ENCODE assay signal across 26 mouse cellular contexts in the genomic region with DNA sequence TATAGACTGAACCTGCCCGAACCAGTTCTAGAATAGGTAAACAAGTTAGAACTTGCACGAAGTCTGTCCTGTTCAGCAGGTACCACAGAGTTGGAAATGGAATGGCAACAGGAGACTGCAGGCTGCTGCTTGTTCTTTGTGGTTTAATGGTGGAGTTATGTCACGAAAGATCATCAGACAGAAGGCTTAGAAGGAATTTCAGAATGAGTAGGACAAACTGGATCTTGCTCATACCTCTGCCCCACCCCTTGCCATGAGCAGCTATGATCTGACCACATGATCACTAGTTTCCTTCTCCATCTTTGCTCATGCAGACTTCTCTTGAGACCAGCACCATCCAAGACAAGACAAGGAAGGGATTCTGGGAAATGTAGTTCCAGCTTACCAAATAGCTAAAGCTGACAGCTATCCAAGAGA.
DNase-seq lines count a peak whose midpoint lies in the region; ATAC-seq and TF ChIP-seq lines count a peak whose summit lies in the region.
"Had no signal": no experiment of that assay in that cellular context is flagged by ENCODE, and none has a peak within 500 bp of the region (broad histone marks: within the 10 kb centered on the region; RNA-seq: fewer than 3 reads in every experiment).

No protein-coding gene starts in this region.

- H3K9ac ChIP-seq in midbrain, embryonic 11.5 days (ENCODE audit: low read length): no peak overlapping the region
- no peak overlapping the region for H3K9ac ChIP-seq in midbrain, postnatal 0 days (replicated peaks; ENCODE audit: low read length, poor library complexity, severe bottlenecking)
- H3K9ac ChIP-seq in stomach, embryonic 14.5 days (replicated peaks; ENCODE audit: low read depth, low read length): no peak overlapping the region
- H3K9ac ChIP-seq: forebrain, embryonic 13.5 days; hindbrain, embryonic 14.5 days; limb, embryonic 12.5 days; liver, embryonic 13.5 days; midbrain, embryonic 12.5 days had no signal

- H3K9me3 ChIP-seq in midbrain, embryonic 11.5 days (ENCODE audit: control insufficient read depth, low read length): no peaks in the 10 kb centered on the region
- no peaks in the 10 kb centered on the region for H3K9me3 ChIP-seq in midbrain, postnatal 0 days (ENCODE audit: low read length)
- H3K9me3 ChIP-seq in stomach, embryonic 14.5 days (ENCODE audit: control insufficient read depth, low read depth, low read length): no peaks in the 10 kb centered on the region
- H3K9me3 ChIP-seq: forebrain, embryonic 13.5 days; heart, embryonic 10.5 days; liver, embryonic 13.5 days; midbrain, embryonic 12.5 days had no signal

- 0 out of 2 replicates have a peak, but pooled peaks have one; percentile 31 for ATAC-seq in midbrain, embryonic 11.5 days (ENCODE audit: low FRiP score)
- no peak for ATAC-seq in midbrain, postnatal 0 days (ENCODE audit: low FRiP score)
- 0 out of 2 replicates have a peak, but pooled peaks have one; percentile 46 for ATAC-seq in stomach, embryonic 14.5 days (ENCODE audit: insufficient number of reproducible peaks, insufficient read depth, low FRiP score, low read depth)
- ATAC-seq: forebrain, embryonic 13.5 days had no signal

- H3K27me3 ChIP-seq in midbrain, embryonic 11.5 days (ENCODE audit: control insufficient read depth, insufficient read depth, low read length): no peaks in the 10 kb centered on the region
- H3K27me3 ChIP-seq in midbrain, postnatal 0 days (ENCODE audit: insufficient read depth, low read length): no peaks in the 10 kb centered on the region
- H3K27me3 ChIP-seq in stomach, embryonic 14.5 days (ENCODE audit: control insufficient read depth, insufficient read depth, low read length): no peaks in the 10 kb centered on the region
- H3K27me3 ChIP-seq: forebrain, embryonic 13.5 days; limb, embryonic 12.5 days; liver, embryonic 13.5 days; midbrain, embryonic 12.5 days had no signal

- WGBS in midbrain, embryonic 11.5 days: 98% methylated on average over 3 of the region's 3 CpGs
- WGBS in midbrain, postnatal 0 days: 94% methylated on average over 3 of the region's 3 CpGs
- WGBS in stomach, embryonic 14.5 days: 76% methylated on average over 3 of the region's 3 CpGs

- intact Hi-C loops in left cerebral cortex, adult 2 months (cut with DNase I): no loop called here

- TF ChIP-seq CTCF in midbrain, postnatal 0 days (IDR thresholded peaks at IDR 0.05): no peak
- no peak for TF ChIP-seq CTCF in left cerebral cortex, adult 2 months (IDR thresholded peaks at IDR 0.05)

- H3K4me2 ChIP-seq in midbrain, embryonic 11.5 days: no peak overlapping the region
- no peak overlapping the region for H3K4me2 ChIP-seq in midbrain, postnatal 0 days (ENCODE audit: low read depth, low read length, poor library complexity, severe bottlenecking)
- H3K4me2 ChIP-seq in stomach, embryonic 14.5 days (replicated peaks; ENCODE audit: low read depth, low read length): no peak overlapping the region
- H3K4me2 ChIP-seq: forebrain, embryonic 13.5 days; hindbrain, embryonic 14.5 days; limb, embryonic 12.5 days; liver, embryonic 13.5 days; midbrain, embryonic 12.5 days had no signal

- no peak for DNase-seq in midbrain, embryonic 11.5 days (ENCODE audit: low spot score, missing footprints)
- DNase-seq in midbrain, postnatal 0 days (ENCODE audit: low spot score): no peak
- DNase-seq in ES-CJ7 (ENCODE audit: low read depth, low spot score) (peak; percentile 23), ZHBTc4 (ENCODE audit: low read depth, low spot score) (peak; percentile 17)
- no peak for DNase-seq in left cerebral cortex, adult 2 months (ENCODE audit: extremely low spot score in 1 of 2, low spot score in 2 of 2)
- DNase-seq in kidney, adult 11 months: no peak
- DNase-seq: adrenal gland, adult 8-10 months; cerebellum, adult 8-10 months; cerebellum, postnatal 36 days; embryo, embryonic 11 days; gastrocnemius, adult 2 months; heart, postnatal 4 days; kidney, adult 9 months; kidney, postnatal 14 days; liver, embryonic 13.5 days; lung, adult 2 months; lung, postnatal 14 days; right cerebral cortex, postnatal 14 days; spleen, adult 18-20 months; thymus, postnatal 25 days had no signal

- no peak overlapping the region for H3K4me3 ChIP-seq in midbrain, embryonic 11.5 days (ENCODE audit: low read depth, low read length)
- no peak overlapping the region for H3K4me3 ChIP-seq in midbrain, postnatal 0 days (ENCODE audit: low read depth, low read length)
- H3K4me3 ChIP-seq in stomach, embryonic 14.5 days (ENCODE audit: low read depth, low read length): no peak overlapping the region
- no peak overlapping the region for H3K4me3 ChIP-seq in left cerebral cortex, adult 2 months
- H3K4me3 ChIP-seq: forebrain, embryonic 13.5 days; gastrocnemius, adult 2 months; heart, embryonic 10.5 days; limb, embryonic 12.5 days; liver, embryonic 13.5 days; midbrain, embryonic 12.5 days had no signal

- no peaks in the 10 kb centered on the region for H3K4me1 ChIP-seq in midbrain, embryonic 11.5 days (ENCODE audit: control insufficient read depth, insufficient read depth, low read length)
- H3K4me1 ChIP-seq in midbrain, postnatal 0 days (ENCODE audit: insufficient read depth, low read length): no peaks in the 10 kb centered on the region
- H3K4me1 ChIP-seq in stomach, embryonic 14.5 days (ENCODE audit: control insufficient read depth, insufficient read depth, low read length): no peaks in the 10 kb centered on the region
- H3K4me1 ChIP-seq: heart, embryonic 10.5 days; limb, embryonic 12.5 days; midbrain, embryonic 12.5 days had no signal

- H3K36me3 ChIP-seq in midbrain, embryonic 11.5 days (ENCODE audit: control insufficient read depth, insufficient read depth, low read length): no peaks in the 10 kb centered on the region
- no peaks in the 10 kb centered on the region for H3K36me3 ChIP-seq in midbrain, postnatal 0 days (ENCODE audit: insufficient read depth, low read length)
- H3K36me3 ChIP-seq in stomach, embryonic 14.5 days (ENCODE audit: control insufficient read depth, insufficient read depth, low read length): no peaks in the 10 kb centered on the region
- H3K36me3 ChIP-seq: heart, embryonic 10.5 days; limb, embryonic 12.5 days; liver, embryonic 13.5 days; midbrain, embryonic 12.5 days had no signal

- H3K27ac ChIP-seq in midbrain, embryonic 11.5 days (ENCODE audit: low read depth, low read length): no peak overlapping the region
- H3K27ac ChIP-seq in midbrain, postnatal 0 days (ENCODE audit: low read depth, low read length): no peak overlapping the region
- no peak overlapping the region for H3K27ac ChIP-seq in stomach, embryonic 14.5 days (ENCODE audit: low read length)
- no peak overlapping the region for H3K27ac ChIP-seq in left cerebral cortex, adult 2 months
- H3K27ac ChIP-seq: forebrain, embryonic 13.5 days; gastrocnemius, adult 2 months; heart, embryonic 10.5 days; hindbrain, embryonic 14.5 days; limb, embryonic 12.5 days; liver, embryonic 13.5 days; midbrain, embryonic 12.5 days had no signal

Comparison
In these comparisons a context has a peak if more than half of its experiments do, and no peak if none do; other contexts are left out.
1. DNase-seq: peak in ES-CJ7 (single experiment) and ZHBTc4 (single experiment); none in midbrain, embryonic 11.5 days (single experiment), midbrain, postnatal 0 days (single experiment), left cerebral cortex, adult 2 months (0 of 2) and kidney, adult 11 months (single experiment).